ENCODE assay signal across 28 mouse cellular contexts in the genomic region with DNA sequence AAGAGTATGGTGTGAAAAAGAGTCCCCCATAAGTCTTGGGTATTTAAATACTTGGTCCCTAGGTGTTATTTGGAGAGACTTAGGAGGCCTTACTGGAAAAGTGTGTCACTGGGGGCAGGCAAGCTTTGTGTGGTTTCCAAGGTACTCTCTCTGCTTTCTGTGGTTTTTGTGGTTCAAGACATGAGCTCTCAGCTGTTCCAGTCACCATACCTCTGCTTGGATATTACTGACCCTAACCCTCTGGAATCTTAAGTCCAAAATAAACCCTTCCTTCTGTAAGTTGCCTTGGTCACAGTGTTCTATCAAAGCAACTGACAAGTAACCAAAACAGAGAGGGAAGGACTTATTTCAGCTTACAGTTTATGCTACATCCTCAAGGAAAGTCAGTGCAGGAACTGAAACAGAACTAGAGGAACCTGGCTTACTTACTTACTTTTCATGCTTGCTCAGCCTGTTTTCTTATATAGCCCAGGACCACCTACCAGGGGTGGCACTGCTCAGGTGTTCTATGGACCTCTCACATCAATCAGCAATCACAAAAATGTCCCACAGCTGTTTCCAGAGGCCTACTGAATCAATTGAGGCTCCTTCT. TPM values are rescaled to one million over a fixed set of nuclear protein-coding genes. Genes with fewer than 3 reads are reported as not detected.
DNase-seq lines count a peak whose midpoint lies in the region; ATAC-seq and TF ChIP-seq lines count a peak whose summit lies in the region.
"Had no signal": no experiment of that assay in that cellular context is flagged by ENCODE, and none has a peak within 500 bp of the region (broad histone marks: within the 10 kb centered on the region; RNA-seq: fewer than 3 reads in every experiment).

No protein-coding gene starts in this region.

- no peak overlapping the region for H3K4me3 ChIP-seq in CH12.LX (replicated peaks in 1 of 3; ENCODE audit: low read depth in 2 of 3, low read length in 2 of 3, poor library complexity in 1 of 3)
- no peak overlapping the region for H3K4me3 ChIP-seq in stomach, postnatal 0 days (ENCODE audit: low read depth, low read length)
- no peak overlapping the region for H3K4me3 ChIP-seq in kidney, embryonic 15.5 days (replicated peaks)
- H3K4me3 ChIP-seq: embryonic facial prominence, embryonic 10.5 days; embryonic facial prominence, embryonic 15.5 days; hindbrain, embryonic 10.5 days; midbrain, embryonic 13.5 days had no signal

- in situ Hi-C loops in CH12.LX (cut with MboI; ENCODE audit: low pct_ligation_motif_present, low pct_unique_long_range_greater_than_20kb, low sequenced_read_pairs), result loop anchor here (25.0 kb wide), 1 partner anchor 1007 kb away; no protein-coding TSS in a partner anchor

- ATAC-seq in megakaryocyte, adult 5-6 weeks (ENCODE audit: poor library complexity, severe bottlenecking), result peak; percentile 67
- ATAC-seq in stomach, postnatal 0 days (ENCODE audit: low FRiP score, low TSS enrichment), result no peak
- no peak for ATAC-seq in kidney, embryonic 15.5 days (replicated peaks; ENCODE audit: low FRiP score)
- ATAC-seq: forebrain, embryonic 16.5 days; hindbrain, embryonic 16.5 days; midbrain, embryonic 13.5 days had no signal

- H3K4me1 ChIP-seq in CH12.LX (ENCODE audit: control insufficient read depth in 1 of 2, insufficient read depth in 2 of 2), result peaks cover 0 to 16% of the 10 kb centered on the region in 2 experiments; a peak in 2 of 4 replicates
- no peaks in the 10 kb centered on the region for H3K4me1 ChIP-seq in stomach, postnatal 0 days (replicated peaks; ENCODE audit: control insufficient read depth, insufficient read depth)
- H3K4me1 ChIP-seq in kidney, embryonic 15.5 days, result no peaks in the 10 kb centered on the region
- H3K4me1 ChIP-seq: embryonic facial prominence, embryonic 15.5 days; hindbrain, embryonic 10.5 days; midbrain, embryonic 13.5 days had no signal

- no peak for TF ChIP-seq POLR2A in CH12.LX (IDR thresholded peaks at IDR 0.05; ENCODE audit: low read depth, low read length)

- no peak for TF ChIP-seq RAD21 in CH12.LX (IDR thresholded peaks at IDR 0.05; ENCODE audit: low read depth, low read length)

- H3K4me2 ChIP-seq in CH12.LX (ENCODE audit: insufficient read depth, low read depth, poor library complexity, severe bottlenecking), result no peak overlapping the region
- H3K4me2 ChIP-seq in stomach, postnatal 0 days (replicated peaks; ENCODE audit: low read depth), result no peak overlapping the region
- H3K4me2 ChIP-seq in kidney, embryonic 15.5 days, result no peak overlapping the region
- H3K4me2 ChIP-seq: embryonic facial prominence, embryonic 15.5 days; midbrain, embryonic 13.5 days had no signal

- DNase-seq in 416B (ENCODE audit: low read depth) (peak; percentile 19), CH12.LX (ENCODE audit: extremely low read depth) (peak; percentile 29)
- no peak for DNase-seq in stomach, postnatal 0 days (ENCODE audit: low spot score)
- no peak for DNase-seq in frontal cortex, adult 2 months (ENCODE audit: extremely low spot score in 1 of 2, low spot score in 1 of 2)
- no peak for DNase-seq in heart, adult 11 months
- DNase-seq: adrenal gland, postnatal 25 days; cerebellum, adult 11-12 months; cerebellum, adult 9-11 months; heart, postnatal 14 days; kidney, adult 18-20 months; kidney, postnatal 10 days; layer of hippocampus, postnatal 36 days; liver; lung, adult 2 months; lung, postnatal 14 days; thymus, postnatal 25 days had no signal

- TF ChIP-seq EP300 in CH12.LX (IDR thresholded peaks at IDR 0.05; ENCODE audit: low read length), result peak; percentile 64
- no peak for TF ChIP-seq EP300 in stomach, postnatal 0 days (optimal IDR thresholded peaks at IDR 0.05)

- no peaks in the 10 kb centered on the region for H3K27me3 ChIP-seq in CH12.LX (replicated peaks)
- no peaks in the 10 kb centered on the region for H3K27me3 ChIP-seq in stomach, postnatal 0 days (ENCODE audit: control insufficient read depth, insufficient read depth, low read length)
- H3K27me3 ChIP-seq in kidney, embryonic 15.5 days, result no peaks in the 10 kb centered on the region
- H3K27me3 ChIP-seq: embryonic facial prominence, embryonic 15.5 days; midbrain, embryonic 13.5 days had no signal

- dilution Hi-C loops in CH12.LX (cut with MboI; ENCODE audit: extremely low pct_ligation_motif_present, extremely low pct_unique_long_range_greater_than_20kb, low sequenced_read_pairs), result no loop called here

- TF ChIP-seq CTCF in CH12.LX (conservative IDR thresholded peaks at IDR 0.05 in 1 of 2, IDR thresholded peaks at IDR 0.05 in 1 of 2; ENCODE audit: low read depth in 2 of 2, low read length in 2 of 2), result no peak
- no peak for TF ChIP-seq CTCF in stomach, postnatal 0 days (IDR thresholded peaks at IDR 0.05; ENCODE audit: low read depth)

- H3K9ac ChIP-seq in CH12.LX (ENCODE audit: insufficient read depth, low read depth), result no peak overlapping the region
- no peak overlapping the region for H3K9ac ChIP-seq in stomach, postnatal 0 days (ENCODE audit: low read length)
- no peak overlapping the region for H3K9ac ChIP-seq in kidney, embryonic 15.5 days
- H3K9ac ChIP-seq: embryonic facial prominence, embryonic 15.5 days; liver, embryonic 14.5 days; midbrain, embryonic 13.5 days had no signal

- no peak overlapping the region for H3K27ac ChIP-seq in CH12.LX (ENCODE audit: insufficient read depth, low read depth)
- 0 out of 2 replicates have a peak overlapping the region, but pooled peaks have one; percentile 9 for H3K27ac ChIP-seq in stomach, postnatal 0 days (replicated peaks)
- no peak overlapping the region for H3K27ac ChIP-seq in kidney, embryonic 15.5 days
- H3K27ac ChIP-seq: embryonic facial prominence, embryonic 10.5 days; embryonic facial prominence, embryonic 15.5 days; hindbrain, embryonic 10.5 days; liver, embryonic 14.5 days; midbrain, embryonic 13.5 days had no signal

- no peaks in the 10 kb centered on the region for H3K79me2 ChIP-seq in CH12.LX (replicated peaks; ENCODE audit: control insufficient read depth, extremely low read depth, insufficient read depth, poor library complexity, severe bottlenecking)

- H3K36me3 ChIP-seq in CH12.LX (replicated peaks in 1 of 2; ENCODE audit: control insufficient read depth in 1 of 2, insufficient read depth in 1 of 2, low read length in 1 of 2), result no peaks in the 10 kb centered on the region
- no peaks in the 10 kb centered on the region for H3K36me3 ChIP-seq in stomach, postnatal 0 days (ENCODE audit: control insufficient read depth, insufficient read depth, low read length)
- H3K36me3 ChIP-seq in kidney, embryonic 15.5 days, result no peaks in the 10 kb centered on the region
- H3K36me3 ChIP-seq: embryonic facial prominence, embryonic 10.5 days; embryonic facial prominence, embryonic 15.5 days; hindbrain, embryonic 10.5 days; midbrain, embryonic 13.5 days had no signal

- H3K9me3 ChIP-seq in CH12.LX (replicated peaks; ENCODE audit: low read length), result peaks cover 2% of the 10 kb centered on the region
- H3K9me3 ChIP-seq in stomach, postnatal 0 days (ENCODE audit: control insufficient read depth, low read length), result no peaks in the 10 kb centered on the region
- H3K9me3 ChIP-seq in kidney, embryonic 15.5 days (replicated peaks), result no peaks in the 10 kb centered on the region
- H3K9me3 ChIP-seq: embryonic facial prominence, embryonic 10.5 days; embryonic facial prominence, embryonic 15.5 days; hindbrain, embryonic 10.5 days; midbrain, embryonic 13.5 days had no signal

TF ChIP-seq in CH12.LX, 34 proteins besides CTCF, POLR2A, EP300 and RAD21:
- TF ChIP-seq MAFK (IDR thresholded peaks at IDR 0.05; ENCODE audit: insufficient replicate concordance, low read length) (peak; percentile 76), IRF4 (IDR thresholded peaks at IDR 0.05; ENCODE audit: low read depth, low read length) (peak; percentile 20; the same call in 1 of the 2 replicates), JUN (IDR thresholded peaks at IDR 0.05; ENCODE audit: insufficient read depth, low read depth, low read length) (no peak), BHLHE40 (IDR thresholded peaks at IDR 0.05; ENCODE audit: low read depth, low read length) (peak; percentile 64), ZMIZ1 (IDR thresholded peaks at IDR 0.05; ENCODE audit: low read depth, low read length) (no peak), KAT2A (IDR thresholded peaks at IDR 0.05; ENCODE audit: insufficient replicate concordance, low read length) (no peak), ETS1 (conservative IDR thresholded peaks at IDR 0.05; ENCODE audit: low read depth, low read length) (peak; percentile 21; the same call in 1 of the 2 replicates)
TF ChIP-seq in CH12.LX: peak in this region for 4.

RNA-seq across cellular contexts. Expression of a gene that starts 44.1 kb away (rescaled TPM):
- 0.04 TPM in 1 of 2 replicates, not detected in the other for total RNA-seq in CH12.LX (2012; rRNA removed)
- 0.05 and 0.09 TPM in 2 replicates for total RNA-seq in CH12.LX (2014; rRNA removed)
- polyA plus RNA-seq in CH12.LX (2012; ENCODE audit: insufficient read length, low read depth), result not detected in 2 replicates
- not detected in 2 replicates for total RNA-seq in megakaryocyte, adult 5-6 weeks (2015)
- 0.04 TPM in 1 of 2 replicates, not detected in the other for total RNA-seq in megakaryocyte, adult 5-6 weeks (2017)
- 20.4 and 24.1 TPM in 2 replicates for polyA plus RNA-seq in stomach, postnatal 0 days (2015; fragmentation: Nextera tagmentation; extraction: Ambion mirVana)
- 9.0 and 9.5 TPM in 2 replicates for polyA plus RNA-seq in kidney, embryonic 15.5 days (2015; fragmentation: Nextera tagmentation; extraction: Ambion mirVana)
- polyA plus RNA-seq in frontal cortex, adult 2 months (2012; rRNA removed), result 0.71 and 0.86 TPM in 2 replicates
- total RNA-seq: gastrocnemius, postnatal 4 days; megakaryocyte-erythroid progenitor cell, adult 5-6 weeks; MEL had no signal

Comparison
In these comparisons a context has a peak if more than half of its experiments do, and no peak if none do; other contexts are left out.
1. DNase-seq: peak in 416B (single experiment) and CH12.LX (single experiment); none in stomach, postnatal 0 days (single experiment), frontal cortex, adult 2 months (0 of 2) and heart, adult 11 months (single experiment).